Mouse (Mus musculus) neural tube, embryonic 13.5 days (tissue): ENCODE results near the gene Tbx3. TPM values are rescaled to one million over a fixed set of nuclear protein-coding genes. Genes with fewer than 3 reads are reported as not detected.

Source experiments
- ATAC-seq: fragments of 200-750 bp; cut with Nextera tagmentation; 2 replicates; pipeline ENCODE4 v1.8.0; 2017; ENCODE audit warnings: low read depth, mild to moderate bottlenecking, moderate TSS enrichment, moderate library complexity
- H3K27ac ChIP-seq: fragments of 300-500 bp; sonication (generic); replicated peaks from 2 replicates; pipeline ENCODE4 v1.5.1; 2015; ENCODE audit warnings: moderate library complexity, mild to moderate bottlenecking, inconsistent platforms
- H3K27me3 ChIP-seq: fragments of 300-500 bp; sonication (generic); 2 replicates; pipeline ENCODE4 v1.6.1; 2015; ENCODE audit warnings: mild to moderate bottlenecking, inconsistent platforms
- H3K36me3 ChIP-seq: fragments of 300-500 bp; sonication (generic); 2 replicates; pipeline ENCODE4 v1.6.1; 2015; ENCODE audit warnings: mild to moderate bottlenecking, inconsistent platforms
- H3K4me1 ChIP-seq: fragments of 300-500 bp; sonication (generic); replicated peaks from 2 replicates; pipeline ENCODE4 v1.6.1; 2015; ENCODE audit warnings: inconsistent platforms
- H3K4me2 ChIP-seq: fragments of 300-500 bp; sonication (generic); 2 replicates; pipeline ENCODE4 v1.6.1; 2015; ENCODE audit warnings: inconsistent platforms, mild to moderate bottlenecking, moderate library complexity
- H3K4me3 ChIP-seq: fragments of 300-500 bp; sonication (generic); 2 replicates; pipeline ENCODE4 v1.5.1; 2015; ENCODE audit warnings: mild to moderate bottlenecking, inconsistent platforms
- H3K9ac ChIP-seq: fragments of 300-500 bp; sonication (generic); 2 replicates; pipeline ENCODE4 v1.6.1; 2015; ENCODE audit warnings: moderate library complexity, mild to moderate bottlenecking, inconsistent platforms
- H3K9me3 ChIP-seq: fragments of 300-500 bp; sonication (generic); 2 replicates; pipeline ENCODE4 v1.6.1; 2016; ENCODE audit warnings: inconsistent platforms
- WGBS: fragments of 180-500 bp; shearing (Covaris S2); methylation state at CpG from one replicate; pipeline ENCODE4 v1.1.7; 2015; 5-methylcytosine and 5-hydroxymethylcytosine counted together
- polyA plus RNA-seq: library from polyadenylated mRNA; unstranded; fragments of >200 nt; fragmentation: Nextera tagmentation; extraction: Ambion mirVana; gene quantifications from 2 replicates; pipeline ENCODE4 v1.2.1, GENCODE M21; 2015

Tbx3 gene
- polyA plus RNA-seq, 1 experiment from 2014 or later: 10.5 TPM

- ATAC-seq: no peak
- peaks cover 16% of the 10 kb centered on the region for H3K4me1 ChIP-seq
- H3K27me3 ChIP-seq: peaks cover 99% of the 10 kb centered on the region
- WGBS: 4% methylated on average over 22 of the region's 22 CpGs
- no peak overlapping the region for H3K27ac ChIP-seq
- peak overlapping the region; percentile 56 for H3K4me2 ChIP-seq
- no peaks in the 10 kb centered on the region for H3K9me3 ChIP-seq
- H3K4me3 ChIP-seq: peak overlapping the region; percentile 34
- H3K9ac ChIP-seq: no peak overlapping the region
- H3K36me3 ChIP-seq: no peaks in the 10 kb centered on the region
Measured at GRCm38 (mm10) chr5:119673716-119674605, 3.5 kb downstream of the Tbx3 start.

DNA sequence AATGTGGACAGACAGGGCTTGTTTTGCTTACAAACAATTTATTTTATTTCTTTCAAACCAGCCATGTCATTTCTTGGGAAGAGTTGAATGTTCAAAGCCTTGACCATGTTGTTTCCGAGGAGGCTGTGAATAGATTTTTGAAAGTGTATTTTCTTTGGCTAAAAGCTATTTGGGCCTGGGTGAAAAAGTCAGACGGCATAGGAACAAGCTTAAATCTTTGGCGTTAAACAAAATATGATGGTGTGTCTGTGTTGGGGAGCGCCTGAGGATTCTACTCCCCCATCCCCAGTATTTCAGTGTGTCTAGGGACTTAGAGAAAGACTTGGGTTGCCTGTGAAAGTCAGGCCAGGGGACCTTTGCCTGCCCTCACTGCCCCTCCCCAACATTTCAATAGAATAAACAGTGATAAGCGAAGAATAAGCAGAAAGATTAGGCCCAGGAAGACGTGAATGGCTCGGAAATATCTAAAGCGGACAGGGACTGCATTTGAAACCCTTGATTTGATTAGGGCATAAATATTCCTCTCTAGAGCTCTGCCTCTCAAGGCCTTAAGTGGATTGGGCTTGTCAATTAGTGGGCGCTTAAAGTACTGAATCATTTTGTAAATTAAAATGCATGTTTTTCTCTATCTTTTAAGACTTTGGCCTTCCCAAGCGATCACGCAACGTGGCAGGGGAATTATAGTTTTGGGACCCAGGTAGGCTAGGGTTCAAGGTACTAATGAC lies 4.3 kb downstream of the Tbx3 start:
- Histone ChIP-seq H3K9me3 (no peaks in the 10 kb centered on the region), H3K4me3 (peak overlapping the region; percentile 34; the same call in 1 of the 2 replicates), H3K9ac (no peak overlapping the region), H3K27me3 (peaks cover 99% of the 10 kb centered on the region), H3K4me1 (peaks cover 11% of the 10 kb centered on the region), H3K27ac (no peak overlapping the region), H3K36me3 (no peaks in the 10 kb centered on the region), H3K4me2 (peak overlapping the region; percentile 56)
- WGBS: 12% methylated on average over 12 of the region's 12 CpGs
- no peak for ATAC-seq

DNA sequence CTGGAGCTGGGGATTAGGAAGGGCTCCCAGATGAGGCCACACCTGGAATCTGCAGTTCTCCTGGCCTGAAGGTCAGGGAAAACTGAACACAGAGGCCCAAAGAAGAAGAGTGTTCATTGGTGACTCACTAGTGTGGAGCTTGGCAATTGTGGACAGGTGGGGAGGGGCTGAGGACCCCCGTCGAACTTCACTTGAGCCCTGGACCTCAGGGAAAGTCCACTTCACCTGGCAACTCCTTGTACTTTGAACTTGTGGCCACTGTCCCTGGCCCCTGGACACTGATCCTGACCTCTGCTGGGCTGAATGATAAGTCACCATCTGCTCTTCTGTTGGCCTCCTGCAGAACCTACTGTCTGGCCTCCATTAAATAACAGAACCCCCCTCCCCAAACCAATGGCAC lies 5.8 kb downstream of the Tbx3 start:
- Histone ChIP-seq H3K9me3 (no peaks in the 10 kb centered on the region), H3K27ac (no peak overlapping the region), H3K4me1 (peaks cover 7% of the 10 kb centered on the region), H3K36me3 (no peaks in the 10 kb centered on the region), H3K9ac (no peak overlapping the region), H3K27me3 (peaks cover 100% of the 10 kb centered on the region), H3K4me3 (no peak overlapping the region), H3K4me2 (no peak overlapping the region)
- ATAC-seq: no peak
- 0% methylated on average over 2 of the region's 2 CpGs for WGBS

GRCm38 (mm10) chr5:119678516-119678915 lies 8.0 kb downstream of the Tbx3 start:
- Histone ChIP-seq H3K27ac (no peak overlapping the region), H3K4me3 (no peak overlapping the region), H3K4me2 (no peak overlapping the region), H3K27me3 (peaks cover 100% of the 10 kb centered on the region), H3K4me1 (peaks cover 13% of the 10 kb centered on the region), H3K9me3 (no peaks in the 10 kb centered on the region), H3K36me3 (no peaks in the 10 kb centered on the region), H3K9ac (no peak overlapping the region)
- ATAC-seq: no peak
- 21% methylated on average over 5 of the region's 5 CpGs for WGBS

DNA sequence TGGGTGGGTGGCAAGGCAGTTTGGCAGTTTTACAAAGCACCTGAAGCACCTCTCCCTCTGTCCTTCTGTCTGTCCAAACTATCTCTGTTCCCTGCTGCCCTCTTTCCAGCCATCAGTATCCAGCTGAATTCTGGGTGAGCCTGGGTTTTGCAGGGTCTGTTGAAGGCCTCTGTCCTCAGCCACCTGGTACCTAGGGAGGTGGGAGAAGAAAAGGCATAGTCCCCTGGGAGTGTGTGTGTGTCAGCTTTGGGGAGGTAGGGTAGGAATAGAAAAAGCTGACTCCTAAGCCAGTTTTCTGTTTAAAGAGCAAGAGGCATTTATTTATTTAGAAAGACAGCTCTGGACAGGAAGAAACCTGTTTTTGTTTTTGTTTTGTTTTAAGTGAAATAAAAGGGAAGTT lies 8.6 kb downstream of the Tbx3 start:
- Histone ChIP-seq H3K9ac (no peak overlapping the region), H3K4me3 (no peak overlapping the region), H3K36me3 (no peaks in the 10 kb centered on the region), H3K27ac (no peak overlapping the region), H3K27me3 (peaks cover 100% of the 10 kb centered on the region), H3K4me2 (no peak overlapping the region), H3K4me1 (peaks cover 13% of the 10 kb centered on the region), H3K9me3 (no peaks in the 10 kb centered on the region)
- no peak for ATAC-seq

GRCm38 (mm10) chr5:119679614-119680328 lies 9.3 kb downstream of the Tbx3 start:
- Histone ChIP-seq H3K4me3 (no peak overlapping the region), H3K27me3 (peaks cover 100% of the 10 kb centered on the region), H3K9me3 (no peaks in the 10 kb centered on the region), H3K4me2 (peak overlapping the region; percentile 28; the same call in 1 of the 2 replicates), H3K4me1 (peaks cover 13% of the 10 kb centered on the region), H3K9ac (no peak overlapping the region), H3K27ac (no peak overlapping the region), H3K36me3 (no peaks in the 10 kb centered on the region)
- no peak for ATAC-seq
- WGBS: 13% methylated on average over 10 of the region's 10 CpGs

GRCm38 (mm10) chr5:119680329-119681010 lies 10.0 kb downstream of the Tbx3 start:
- Histone ChIP-seq H3K9ac (no peak overlapping the region), H3K4me1 (peaks cover 13% of the 10 kb centered on the region), H3K9me3 (no peaks in the 10 kb centered on the region), H3K27me3 (peaks cover 100% of the 10 kb centered on the region), H3K4me2 (peak overlapping the region; percentile 28), H3K36me3 (no peaks in the 10 kb centered on the region), H3K27ac (no peak overlapping the region), H3K4me3 (peak overlapping the region; percentile 1; the same call in 1 of the 2 replicates)
- 2% methylated on average over 62 of the region's 62 CpGs for WGBS
- no peak for ATAC-seq

- no peaks in the 10 kb centered on the region for H3K9me3 ChIP-seq
- H3K27ac ChIP-seq: no peak overlapping the region
- no peaks in the 10 kb centered on the region for H3K36me3 ChIP-seq
- H3K4me2 ChIP-seq: peak overlapping the region; percentile 28; the same call in 1 of the 2 replicates
- H3K9ac ChIP-seq: no peak overlapping the region
- peaks cover 100% of the 10 kb centered on the region for H3K27me3 ChIP-seq
- 6% methylated on average over 8 of the region's 8 CpGs for WGBS
- 0 out of 2 replicates have a peak overlapping the region, but pooled peaks have one; percentile 1 for H3K4me3 ChIP-seq
- ATAC-seq: no peak
- peaks cover 13% of the 10 kb centered on the region for H3K4me1 ChIP-seq
Measured at GRCm38 (mm10) chr5:119681011-119681832, 10.8 kb downstream of the Tbx3 start.

- no peak for ATAC-seq
- no peak overlapping the region for H3K4me2 ChIP-seq
- H3K27me3 ChIP-seq: peaks cover 100% of the 10 kb centered on the region
- no peak overlapping the region for H3K9ac ChIP-seq
- H3K4me3 ChIP-seq: no peak overlapping the region
- WGBS: 12% methylated on average over 4 of the region's 4 CpGs
- peaks cover 13% of the 10 kb centered on the region for H3K4me1 ChIP-seq
- no peaks in the 10 kb centered on the region for H3K36me3 ChIP-seq
- no peak overlapping the region for H3K27ac ChIP-seq
- H3K9me3 ChIP-seq: no peaks in the 10 kb centered on the region
Measured at GRCm38 (mm10) chr5:119681833-119682210, 11.4 kb downstream of the Tbx3 start.

GRCm38 (mm10) chr5:119682646-119683515 lies 12.4 kb downstream of the Tbx3 start:
- Histone ChIP-seq H3K9ac (no peak overlapping the region), H3K4me1 (peaks cover 13% of the 10 kb centered on the region), H3K27ac (no peak overlapping the region), H3K36me3 (no peaks in the 10 kb centered on the region), H3K4me3 (no peak overlapping the region), H3K9me3 (no peaks in the 10 kb centered on the region), H3K27me3 (peaks cover 100% of the 10 kb centered on the region), H3K4me2 (no peak overlapping the region)
- ATAC-seq: no peak
- 4% methylated on average over 40 of the region's 40 CpGs for WGBS
